Mouse (Mus musculus) heart, postnatal 0 days (tissue): ENCODE results near the gene Cnih1. TPM values are rescaled to one million over a fixed set of nuclear protein-coding genes. Genes with fewer than 3 reads are reported as not detected.

Experiments used
- ATAC-seq: fragments of 200-750 bp; cut with Nextera tagmentation; 2 replicates; pipeline ENCODE4 v1.8.0; 2017; ENCODE audit warnings: low read depth, moderate number of reproducible peaks, moderate library complexity; ENCODE audit not compliant: insufficient read depth
- DNase-seq: peaks from one replicate; pipeline ENCODE4 v3.0.0-alpha.2; 2016; ENCODE audit warnings: low spot score
- H3K27ac ChIP-seq: fragments of 300-500 bp; sonication (generic); 2 replicates; pipeline ENCODE4 v1.5.1; 2014; ENCODE audit warnings: low read depth, mild to moderate bottlenecking
- H3K27me3 ChIP-seq: fragments of 300-500 bp; sonication (generic); 2 replicates; pipeline ENCODE4 v1.6.1; 2014; ENCODE audit warnings: low read length, mixed read lengths; ENCODE audit not compliant: control insufficient read depth, insufficient read depth
- H3K36me3 ChIP-seq: fragments of 300-500 bp; sonication (generic); replicated peaks from 2 replicates; pipeline ENCODE4 v1.6.1; 2014; ENCODE audit warnings: low read length, mixed read lengths; ENCODE audit not compliant: control insufficient read depth, insufficient read depth
- H3K4me1 ChIP-seq: fragments of 300-500 bp; sonication (generic); 2 replicates; pipeline ENCODE4 v1.6.1; 2014; ENCODE audit warnings: antibody characterized with exemption; ENCODE audit not compliant: control insufficient read depth, insufficient read depth
- H3K4me2 ChIP-seq: fragments of 300-500 bp; sonication (generic); 2 replicates; pipeline ENCODE4 v1.6.1; 2014; ENCODE audit warnings: low read depth, mild to moderate bottlenecking, low read length, moderate library complexity
- H3K4me3 ChIP-seq: fragments of 300-500 bp; sonication (generic); 2 replicates; pipeline ENCODE4 v1.5.1; 2014; ENCODE audit warnings: low read depth, low read length
- H3K9ac ChIP-seq: fragments of 300-500 bp; sonication (generic); replicated peaks from 2 replicates; pipeline ENCODE4 v1.6.1; 2014; ENCODE audit warnings: low read depth, low read length, mixed read lengths
- H3K9me3 ChIP-seq: fragments of 300-500 bp; sonication (generic); replicated peaks from 2 replicates; pipeline ENCODE4 v1.6.1; 2016; ENCODE audit warnings: low read length; ENCODE audit not compliant: control insufficient read depth
- CTCF ChIP-seq: IDR thresholded peaks from 2 replicates; pipeline ENCODE4 v1.5.1; 2016; ENCODE audit warnings: antibody characterized with exemption, control low read depth, low read depth
- EP300 ChIP-seq: IDR thresholded peaks from 2 replicates; pipeline ENCODE4 v1.6.1; 2016; ENCODE audit warnings: antibody characterized with exemption, low read depth
- WGBS: fragments of 180-500 bp; shearing (Covaris S2); extraction: QIAGEN DNeasy Blood & Tissue Kit; methylation state at CpG from one replicate; pipeline ENCODE4 v1.1.7; 2014; 5-methylcytosine and 5-hydroxymethylcytosine counted together
- polyA plus RNA-seq: library from polyadenylated mRNA; unstranded; fragments of >200 nt; fragmentation: Nextera tagmentation; extraction: Ambion mirVana; gene quantifications from 2 replicates; pipeline ENCODE4 v1.2.1, GENCODE M21; 2015
- total RNA-seq: library from RNA; depleted of rRNA; stranded (reverse); fragments of >200 nt; gene quantifications from 2 replicates; pipeline ENCODE4 v1.2.3, GENCODE M21; 2014; ENCODE audit warnings: low replicate concordance

The Cnih1 gene
- total and polyA plus RNA-seq, 2 experiments from 2014 or later = 103 to 131 TPM

DNA sequence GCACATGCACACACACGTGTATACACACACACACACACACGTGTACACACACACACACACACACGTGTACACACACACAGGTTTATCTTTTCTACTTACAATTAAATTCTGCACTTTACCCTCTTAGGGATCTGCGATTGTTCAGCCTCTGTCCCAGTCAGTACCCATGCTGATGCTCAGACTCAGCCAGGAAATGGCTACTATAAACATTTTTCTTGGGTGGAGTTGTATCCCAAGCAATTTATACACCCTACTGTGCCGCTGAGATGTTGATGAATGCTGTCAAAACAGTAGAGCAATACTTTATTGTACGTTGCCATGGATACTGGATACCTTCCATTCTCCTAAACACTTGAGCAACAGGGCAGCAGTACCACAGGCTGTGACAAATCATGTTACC is 18.2 kb downstream of the Cnih1 start:
- no peak for TF ChIP-seq EP300
- no peak for TF ChIP-seq CTCF
- WGBS = 82% methylated on average over 6 of the region's 6 CpGs
- no peaks in the 10 kb centered on the region for H3K9me3 ChIP-seq
- no peak for DNase-seq
- H3K4me2 ChIP-seq = no peak overlapping the region
- no peaks in the 10 kb centered on the region for H3K4me1 ChIP-seq
- H3K9ac ChIP-seq = no peak overlapping the region
- H3K4me3 ChIP-seq = no peak overlapping the region
- ATAC-seq = no peak
- no peak overlapping the region for H3K27ac ChIP-seq
- peaks cover 50% of the 10 kb centered on the region for H3K36me3 ChIP-seq
- no peaks in the 10 kb centered on the region for H3K27me3 ChIP-seq

- Histone ChIP-seq H3K27me3 (no peaks in the 10 kb centered on the region), H3K9me3 (no peaks in the 10 kb centered on the region), H3K4me2 (no peak overlapping the region), H3K27ac (no peak overlapping the region), H3K4me1 (no peaks in the 10 kb centered on the region), H3K36me3 (peaks cover 56% of the 10 kb centered on the region), H3K9ac (no peak overlapping the region), H3K4me3 (no peak overlapping the region)
- TF ChIP-seq EP300 = no peak
- TF ChIP-seq CTCF = no peak
- WGBS = 80% methylated on average over 12 of the region's 12 CpGs
- no peak for ATAC-seq
- no peak for DNase-seq
Observed at GRCm38 (mm10) chr14:46767116-46767515, 21.1 kb downstream of the Cnih1 start.

GRCm38 (mm10) chr14:46761186-46761585 is 27.0 kb downstream of the Cnih1 start:
- Histone ChIP-seq H3K9me3 (no peaks in the 10 kb centered on the region), H3K27ac (no peak overlapping the region), H3K4me2 (peak overlapping the region; percentile 81), H3K4me1 (peaks cover 6% of the 10 kb centered on the region), H3K4me3 (peak overlapping the region; percentile 73), H3K27me3 (no peaks in the 10 kb centered on the region), H3K36me3 (peaks cover 18% of the 10 kb centered on the region), H3K9ac (peak overlapping the region; percentile 61)
- 34% methylated on average over 6 of the region's 6 CpGs for WGBS
- DNase-seq (peak; percentile 11), ATAC-seq (no peak)
- TF ChIP-seq CTCF (no peak), EP300 (no peak)

DNA sequence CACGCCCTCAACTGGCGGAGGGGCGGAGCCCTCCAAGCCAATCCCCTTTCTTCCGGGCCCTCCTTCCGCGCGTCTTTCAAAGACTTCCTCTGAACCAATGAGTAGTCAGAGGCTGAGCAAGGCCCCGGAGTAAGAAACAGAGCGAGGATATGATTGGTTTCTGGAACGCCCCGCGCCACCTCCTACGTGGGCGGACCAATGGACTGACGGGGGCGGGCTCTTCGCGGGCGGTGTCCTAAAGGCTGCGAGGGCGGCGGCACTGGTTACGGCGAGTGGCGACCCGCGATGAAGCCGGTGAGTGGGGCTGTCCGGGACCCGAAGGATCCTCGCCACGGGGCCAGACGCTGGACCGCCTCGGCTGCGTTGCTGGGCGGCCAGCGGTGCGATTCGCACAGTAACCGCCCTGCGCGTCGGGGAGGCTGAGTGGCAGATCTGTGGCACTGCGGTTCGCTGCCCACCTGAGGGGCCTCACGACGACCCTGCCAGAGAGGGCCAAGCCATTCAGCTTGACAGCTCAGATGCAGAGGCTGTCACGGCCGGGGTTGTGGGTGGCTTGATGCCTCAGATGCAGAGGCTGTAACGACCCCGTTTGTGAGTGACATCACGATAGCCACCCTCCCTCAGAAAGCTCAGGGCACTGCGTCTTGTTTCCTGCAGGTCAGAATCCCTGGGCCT is 27.7 kb downstream of the Cnih1 start, which contains the start of gene Cdkn3:
Gene Cdkn3, plus strand, starts transcription at position 187 of the 675 bp plus-strand sequence.
- no peak within 1 kb of the TSS for H3K27ac ChIP-seq
- peaks cover 6% of the 10 kb centered on the region for H3K4me1 ChIP-seq
- WGBS = under 1% methylated on average over 46 of the region's 54 CpGs
- peak within 1 kb of the TSS; percentile 81 for H3K4me2 ChIP-seq
- DNase-seq (peak; percentile 98), ATAC-seq (peak; percentile 100)
- TF ChIP-seq CTCF (no peak), EP300 (no peak)
- no peaks in the 10 kb centered on the region for H3K27me3 ChIP-seq
- peak within 1 kb of the TSS; percentile 61 for H3K9ac ChIP-seq
- H3K4me3 ChIP-seq = peak within 1 kb of the TSS; percentile 73
- H3K9me3 ChIP-seq = no peaks in the 10 kb centered on the region
- peaks cover 15% of the 10 kb centered on the region for H3K36me3 ChIP-seq

- Histone ChIP-seq H3K4me2 (peak overlapping the region; percentile 81), H3K9me3 (no peaks in the 10 kb centered on the region), H3K4me3 (peak overlapping the region; percentile 73), H3K9ac (no peak overlapping the region), H3K27ac (no peak overlapping the region), H3K36me3 (peaks cover 12% of the 10 kb centered on the region), H3K4me1 (peaks cover 6% of the 10 kb centered on the region), H3K27me3 (no peaks in the 10 kb centered on the region)
- TF ChIP-seq EP300 (no peak), CTCF (no peak)
- DNase-seq = no peak
- ATAC-seq = no peak; the same call in 1 of the 2 replicates
- WGBS = 3% methylated on average over 7 of the region's 7 CpGs
Observed at GRCm38 (mm10) chr14:46759970-46760354, 28.2 kb downstream of the Cnih1 start.

DNA sequence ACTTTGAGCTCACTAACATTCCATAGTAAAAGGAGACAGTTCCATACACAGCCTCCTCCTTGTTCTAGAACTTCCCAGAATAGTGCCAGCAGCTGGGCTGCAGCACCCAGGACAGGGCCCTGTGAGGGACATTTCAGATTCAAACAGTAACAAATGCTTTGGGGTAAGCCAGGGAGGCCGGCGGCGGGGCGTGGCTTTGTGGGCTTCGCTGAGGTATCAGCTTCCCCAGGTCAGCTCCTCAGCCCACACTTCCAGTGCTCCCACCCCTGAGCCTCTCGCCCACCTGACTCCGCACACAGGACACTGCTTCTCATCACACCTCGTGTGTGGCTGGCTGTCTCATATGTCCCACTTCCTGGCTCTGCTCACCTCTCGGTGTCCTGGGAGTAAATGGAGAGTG is 30.5 kb downstream of the Cnih1 start:
- 58% methylated on average over 9 of the region's 9 CpGs for WGBS
- no peak for DNase-seq
- no peak overlapping the region for H3K27ac ChIP-seq
- no peaks in the 10 kb centered on the region for H3K36me3 ChIP-seq
- H3K9me3 ChIP-seq = no peaks in the 10 kb centered on the region
- no peak overlapping the region for H3K4me3 ChIP-seq
- H3K9ac ChIP-seq = no peak overlapping the region
- no peaks in the 10 kb centered on the region for H3K27me3 ChIP-seq
- TF ChIP-seq CTCF (no peak), EP300 (no peak)
- ATAC-seq = no peak
- H3K4me2 ChIP-seq = no peak overlapping the region
- peaks cover 6% of the 10 kb centered on the region for H3K4me1 ChIP-seq
